8 mouse cellular contexts compared by ENCODE assay signal in genomic region chr9:82974187-82974861, GRCm38 (mm10). TPM values are rescaled to one million over a fixed set of nuclear protein-coding genes. Genes with fewer than 3 reads are reported as not detected.
A peak's percentile ranks its signal among the peaks of the same experiment; 100 is the strongest.
DNase-seq lines count a peak whose midpoint lies in the region; ATAC-seq and TF ChIP-seq lines count a peak whose summit lies in the region.

No protein-coding gene starts in this region.

- H3K4me2 ChIP-seq in hindbrain, embryonic 16.5 days (ENCODE audit: low read length): peak overlapping the region; percentile 92

- TF ChIP-seq CTCF in left cerebral cortex, adult 2 months (IDR thresholded peaks at IDR 0.05): no peak

- H3K36me3 ChIP-seq in hindbrain, embryonic 16.5 days (ENCODE audit: control insufficient read depth, insufficient read depth, low read length): no peaks in the 10 kb centered on the region
- H3K36me3 ChIP-seq in macrophage (ENCODE audit: inconsistent target): 0 out of 2 replicates have a peak, but pooled peaks cover 3% of the 10 kb centered on the region

- H3K27me3 ChIP-seq in hindbrain, embryonic 16.5 days (replicated peaks; ENCODE audit: control insufficient read depth, insufficient read depth, low read length): no peaks in the 10 kb centered on the region

- peak overlapping the region; percentile 96 for H3K9ac ChIP-seq in hindbrain, embryonic 16.5 days (ENCODE audit: low read depth, low read length)

- no peaks in the 10 kb centered on the region for H3K9me3 ChIP-seq in hindbrain, embryonic 16.5 days (ENCODE audit: control insufficient read depth, low read length)

- intact Hi-C loops in left cerebral cortex, adult 2 months (cut with DNase I): loop anchor here (5.0 kb wide), 1 partner anchor 468 kb away; the partner anchor contains the start of gene Lca5

- WGBS in hindbrain, embryonic 16.5 days: under 1% methylated on average over 52 of the region's 75 CpGs
- WGBS in macrophage (ENCODE audit: missing documents): under 1% methylated on average over 56 of the region's 75 CpGs

- H3K79me2 ChIP-seq in macrophage (ENCODE audit: inconsistent target): peaks cover 47% of the 10 kb centered on the region

- ATAC-seq in hindbrain, embryonic 16.5 days: peak; percentile 85

- peak overlapping the region; percentile 94 for H3K4me3 ChIP-seq in hindbrain, embryonic 16.5 days (ENCODE audit: low read length)
- peak overlapping the region; percentile 81 for H3K4me3 ChIP-seq in left cerebral cortex, adult 2 months
- peak overlapping the region; percentile 43 for H3K4me3 ChIP-seq in macrophage (ENCODE audit: inconsistent target)

- peaks cover 19% of the 10 kb centered on the region for H3K4me1 ChIP-seq in hindbrain, embryonic 16.5 days (ENCODE audit: control insufficient read depth, insufficient read depth, low read depth, low read length)

- H3K27ac ChIP-seq in hindbrain, embryonic 16.5 days (ENCODE audit: low read depth, low read length): peak overlapping the region; percentile 100
- peak overlapping the region; percentile 90 for H3K27ac ChIP-seq in left cerebral cortex, adult 2 months
- no peak overlapping the region; the same call in 1 of the 2 replicates for H3K27ac ChIP-seq in macrophage

- DNase-seq in ZHBTc4 (ENCODE audit: low read depth, low spot score): peak; percentile 94
- peak; percentile 66 to 88 for DNase-seq in cerebellum, postnatal 4 days (ENCODE audit: low spot score in 2 of 2)
- peak; percentile 84 for DNase-seq in gastrocnemius, adult 18-20 months (ENCODE audit: low spot score)
- DNase-seq in left cerebral cortex, adult 2 months (ENCODE audit: extremely low spot score in 1 of 2, low spot score in 2 of 2): peak; percentile 83 to 90
- DNase-seq in retina, postnatal 7 days (ENCODE audit: low read depth, low spot score): peak; percentile 73
- peak; percentile 69 to 82 for DNase-seq in urinary bladder, adult 18-20 months (ENCODE audit: low spot score in 2 of 2)

RNA-seq across cellular contexts. Expression of gene Phip, which starts 1.0 kb away (rescaled TPM):
- 10 to 100 TPM; 21.4 to 25.7 TPM for total RNA-seq in gastrocnemius, adult 18-20 months (2021)
- 70.0 and 76.8 TPM in 2 replicates for polyA plus RNA-seq in hindbrain, embryonic 16.5 days (2015; fragmentation: Nextera tagmentation; extraction: Ambion mirVana)
- total RNA-seq in left cerebral cortex, adult 2 months (2021): 10 to 100 TPM; 76.6 to 78.7 TPM
- 1,000 to 10,000 TPM in 1 of 26 experiments, 100 to 1,000 TPM in 25; 169 to 1,287 (median 557) TPM for total RNA-seq in macrophage (2018; cell fraction: chromatin; rRNA removed)
- total RNA-seq in macrophage (2018; cell fraction: cytosol; rRNA removed): 10 to 100 TPM; 18.5 to 48.8 (median 28.0) TPM
- 100 to 1,000 TPM in 24 of 26 experiments, 10 to 100 TPM in 2; 77.2 to 907 (median 245) TPM for total RNA-seq in macrophage (2018; cell fraction: nucleus; rRNA removed)
- polyA plus RNA-seq in macrophage (2018): 12.0 to 15.6 TPM (median 13.3 TPM) in 3 replicates

Comparison
In these comparisons a context has a peak if more than half of its experiments do, and no peak if none do; other contexts are left out.
1. H3K4me3 ChIP-seq: peak in every context shown above with its lines; median percentile 94 in hindbrain, embryonic 16.5 days; 81 in left cerebral cortex, adult 2 months; 43 in macrophage.